Mouse (Mus musculus) intestine, postnatal 0 days (tissue): ENCODE data around the gene Gm42417. TPM values are rescaled to one million over a fixed set of nuclear protein-coding genes. Genes with fewer than 3 reads are reported as not detected.

Source experiments
- ATAC-seq: fragments of 200-750 bp; cut with Nextera tagmentation; 2 replicates; pipeline ENCODE4 v1.8.0; 2017; ENCODE audit warnings: mild to moderate bottlenecking, moderate TSS enrichment, moderate library complexity
- H3K27ac ChIP-seq: fragments of 300-500 bp; sonication (generic); 2 replicates; pipeline ENCODE4 v1.5.1; 2014; ENCODE audit warnings: mild to moderate bottlenecking, low read depth, low read length, moderate library complexity
- H3K27me3 ChIP-seq: fragments of 300-500 bp; sonication (generic); replicated peaks from 2 replicates; pipeline ENCODE4 v1.6.1; 2014; ENCODE audit warnings: low read length, mixed read lengths; ENCODE audit not compliant: control insufficient read depth, insufficient read depth
- H3K36me3 ChIP-seq: fragments of 300-500 bp; sonication (generic); 2 replicates; pipeline ENCODE4 v1.6.1; 2014; ENCODE audit warnings: mild to moderate bottlenecking, moderate library complexity; ENCODE audit not compliant: control insufficient read depth, insufficient read depth
- H3K4me1 ChIP-seq: fragments of 300-500 bp; sonication (generic); replicated peaks from 2 replicates; pipeline ENCODE4 v1.6.1; 2014; ENCODE audit warnings: antibody characterized with exemption, low read length, mixed read lengths; ENCODE audit not compliant: control insufficient read depth, insufficient read depth
- H3K4me2 ChIP-seq: fragments of 300-500 bp; sonication (generic); replicated peaks from 2 replicates; pipeline ENCODE4 v1.6.1; 2014; ENCODE audit warnings: low read depth, mild to moderate bottlenecking, moderate library complexity
- H3K4me3 ChIP-seq: fragments of 300-500 bp; sonication (generic); 2 replicates; pipeline ENCODE4 v1.5.1; 2014; ENCODE audit warnings: low read depth, low read length
- H3K9ac ChIP-seq: fragments of 300-500 bp; sonication (generic); 2 replicates; pipeline ENCODE4 v1.6.1; 2014; ENCODE audit warnings: mild to moderate bottlenecking, low read depth, low read length
- H3K9me3 ChIP-seq: fragments of 300-500 bp; sonication (generic); 2 replicates; pipeline ENCODE4 v1.6.1; 2016; ENCODE audit warnings: mixed run types; ENCODE audit not compliant: control insufficient read depth
- CTCF ChIP-seq: sonication (generic); IDR thresholded peaks from 2 replicates; pipeline ENCODE4 v1.5.1; 2016; ENCODE audit warnings: low read depth, mild to moderate bottlenecking, control low read depth, antibody characterized with exemption, moderate library complexity
- WGBS: fragments of 180-500 bp; shearing (Covaris S2); extraction: QIAGEN DNeasy Blood & Tissue Kit; methylation state at CpG from one replicate; pipeline ENCODE4 v1.1.7; 2014; 5-methylcytosine and 5-hydroxymethylcytosine counted together
- polyA plus RNA-seq: library from polyadenylated mRNA; unstranded; fragments of >200 nt; fragmentation: Nextera tagmentation; extraction: Ambion mirVana; gene quantifications from 2 replicates; pipeline ENCODE4 v1.2.1, GENCODE M21; 2015

The Gm42417 gene
- polyA plus RNA-seq, 1 experiment from 2014 or later = 0.22 TPM

DNA sequence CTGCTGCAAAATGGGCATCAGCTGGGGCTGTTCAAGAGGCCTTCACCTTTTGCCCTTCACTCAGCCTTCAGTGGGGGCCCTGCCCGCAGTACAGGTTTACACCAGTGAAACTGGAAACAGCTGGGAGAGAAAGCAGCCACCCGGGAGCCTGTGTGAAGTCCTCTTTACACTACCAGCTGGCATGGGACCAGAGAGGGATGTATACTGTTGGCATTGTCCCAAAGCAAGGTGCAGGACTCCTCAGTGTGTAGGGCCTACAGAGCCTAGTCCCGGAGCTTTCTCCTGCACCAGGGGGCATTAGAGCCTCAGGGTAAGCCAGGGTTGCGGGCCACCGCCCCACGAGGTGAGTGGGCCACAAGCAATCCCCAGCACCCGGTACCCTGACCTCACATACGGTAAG, 8.7 kb downstream of the Gm42417 start:
- Histone ChIP-seq H3K4me3 (no peak overlapping the region), H3K27ac (no peak overlapping the region), H3K9me3 (no peaks in the 10 kb centered on the region), H3K27me3 (no peaks in the 10 kb centered on the region), H3K4me2 (no peak overlapping the region), H3K36me3 (peaks cover 22% of the 10 kb centered on the region), H3K4me1 (no peaks in the 10 kb centered on the region; the same call in 1 of the 2 replicates), H3K9ac (no peak overlapping the region)
- no peak for TF ChIP-seq CTCF
- WGBS = 71% methylated on average over 8 of the region's 8 CpGs
- ATAC-seq = no peak

DNA sequence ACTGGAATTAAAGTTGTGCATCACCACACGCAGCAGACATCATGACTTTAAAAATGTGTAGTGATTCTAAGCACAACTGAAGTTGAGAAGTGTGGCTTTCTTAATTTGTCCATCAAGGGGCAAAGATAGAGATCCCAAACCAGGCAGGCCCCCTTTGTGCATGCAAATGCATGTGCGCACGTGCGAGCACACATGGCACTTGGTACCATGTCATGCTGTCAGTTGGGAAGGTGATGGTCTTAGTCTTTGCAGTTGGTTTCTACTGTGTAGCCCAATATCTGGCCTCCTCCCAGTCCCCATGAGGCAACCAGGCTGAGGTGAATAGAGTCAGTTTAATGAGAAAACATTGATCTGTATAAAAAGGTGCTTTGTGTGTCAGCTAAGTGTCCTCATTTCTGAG, 9.4 kb downstream of the Gm42417 start:
- Histone ChIP-seq H3K4me2 (no peak overlapping the region), H3K36me3 (peaks cover 28% of the 10 kb centered on the region), H3K27me3 (no peaks in the 10 kb centered on the region), H3K4me3 (no peak overlapping the region), H3K27ac (no peak overlapping the region), H3K9ac (no peak overlapping the region), H3K9me3 (no peaks in the 10 kb centered on the region), H3K4me1 (no peaks in the 10 kb centered on the region; the same call in 1 of the 2 replicates)
- no peak for TF ChIP-seq CTCF
- ATAC-seq = no peak
- 94% methylated on average over 4 of the region's 4 CpGs for WGBS

DNA sequence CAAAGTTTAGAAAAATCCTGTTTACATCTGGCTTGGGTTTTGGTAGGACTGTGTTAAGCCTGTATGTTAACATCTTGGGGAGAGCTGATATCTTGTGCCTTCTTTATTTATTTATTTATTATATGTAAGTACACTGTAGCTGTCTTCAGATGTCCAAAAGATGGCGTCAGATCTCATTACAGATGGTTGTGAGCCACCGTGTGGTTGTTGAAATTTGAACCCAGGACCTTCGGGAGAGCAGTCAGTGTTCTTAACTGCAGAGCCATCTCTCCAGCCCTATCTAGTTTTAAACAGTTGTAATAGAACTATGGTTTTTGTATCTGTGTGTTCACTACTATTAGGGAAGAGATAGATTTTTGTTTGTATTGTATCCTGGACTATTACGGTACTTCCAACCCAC, 10.0 kb downstream of the Gm42417 start:
- Histone ChIP-seq H3K4me2 (no peak overlapping the region), H3K4me3 (no peak overlapping the region), H3K27me3 (no peaks in the 10 kb centered on the region), H3K4me1 (no peaks in the 10 kb centered on the region; the same call in 1 of the 2 replicates), H3K9ac (no peak overlapping the region), H3K9me3 (no peaks in the 10 kb centered on the region), H3K36me3 (peaks cover 34% of the 10 kb centered on the region), H3K27ac (no peak overlapping the region)
- 85% methylated on average over 4 of the region's 4 CpGs for WGBS
- no peak for TF ChIP-seq CTCF
- no peak for ATAC-seq

DNA sequence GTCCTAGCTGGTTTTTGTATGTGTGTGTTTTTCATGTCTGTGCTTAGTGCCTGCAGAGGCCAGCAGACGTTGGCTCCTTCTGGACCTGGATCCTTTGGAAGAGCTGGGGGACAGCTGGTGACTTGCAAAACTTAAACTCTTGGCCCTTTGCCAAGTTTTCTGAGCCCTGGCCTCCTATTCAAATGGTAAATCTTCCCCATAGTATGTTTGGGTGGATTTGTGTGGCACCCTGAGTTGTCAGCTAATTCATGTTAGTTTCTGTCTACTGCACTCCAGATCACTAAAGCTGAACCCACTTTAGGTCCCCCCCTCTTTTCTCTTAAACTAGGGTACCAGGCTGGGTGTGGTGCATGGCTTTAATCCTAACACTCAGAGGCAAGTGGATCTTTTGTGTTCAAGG, 10.9 kb downstream of the Gm42417 start:
- Histone ChIP-seq H3K9me3 (no peaks in the 10 kb centered on the region), H3K9ac (no peak overlapping the region), H3K4me3 (no peak overlapping the region), H3K27me3 (no peaks in the 10 kb centered on the region), H3K4me1 (no peaks in the 10 kb centered on the region), H3K36me3 (peaks cover 43% of the 10 kb centered on the region), H3K4me2 (no peak overlapping the region), H3K27ac (no peak overlapping the region)
- WGBS = 12% methylated on average over 1 of the region's 1 CpGs
- ATAC-seq = no peak
- no peak for TF ChIP-seq CTCF

DNA sequence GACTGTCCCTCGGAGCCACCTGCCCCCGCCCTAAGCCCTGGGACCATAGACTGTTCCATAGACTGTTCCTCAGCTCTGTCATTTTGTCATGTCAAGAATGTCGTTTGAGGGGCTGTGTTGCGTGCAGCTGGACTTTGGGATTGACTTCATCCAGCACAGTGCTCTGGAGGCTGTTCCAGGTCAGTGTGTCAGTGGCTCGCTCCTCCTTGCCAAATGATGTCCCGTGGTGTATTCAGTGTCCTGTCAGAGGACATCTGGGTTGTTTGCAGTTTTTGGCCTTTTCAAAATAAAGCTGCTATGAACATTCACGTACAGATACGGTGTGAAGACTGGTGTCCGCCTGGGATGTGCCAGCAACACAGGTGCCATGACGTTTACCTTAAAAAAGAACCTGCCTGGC, 12.3 kb downstream of the Gm42417 start:
- no peak for ATAC-seq

DNA sequence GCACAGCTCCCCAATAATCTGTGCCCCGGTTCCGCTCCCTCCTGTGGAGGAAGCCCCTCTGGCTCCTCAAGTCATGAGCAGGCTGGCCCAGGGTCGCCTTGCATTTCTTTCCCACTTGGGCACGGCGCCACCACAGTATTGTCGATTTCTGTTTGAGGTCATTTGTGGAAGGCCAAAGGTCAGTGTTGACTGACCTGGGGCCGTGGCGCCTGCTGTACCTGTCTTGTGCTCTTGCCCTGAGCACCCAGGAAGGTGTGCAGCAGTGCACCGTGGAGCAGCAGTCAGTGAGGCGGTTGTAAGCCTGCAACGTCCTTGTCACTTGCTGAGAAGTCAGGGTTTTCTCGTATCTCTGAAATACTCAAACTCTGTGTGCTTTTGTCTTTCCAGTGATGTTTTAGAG, 13.5 kb downstream of the Gm42417 start:
- H3K4me1 ChIP-seq = no peaks in the 10 kb centered on the region
- no peak overlapping the region for H3K4me3 ChIP-seq
- WGBS = 83% methylated on average over 12 of the region's 12 CpGs
- no peak overlapping the region for H3K27ac ChIP-seq
- peaks cover 57% of the 10 kb centered on the region for H3K36me3 ChIP-seq
- no peak for ATAC-seq
- H3K27me3 ChIP-seq = no peaks in the 10 kb centered on the region
- no peak for TF ChIP-seq CTCF
- no peaks in the 10 kb centered on the region for H3K9me3 ChIP-seq
- H3K4me2 ChIP-seq = no peak overlapping the region
- no peak overlapping the region for H3K9ac ChIP-seq

More for the DNA sequence above, 12.3 kb downstream of the Gm42417 start:
- Histone ChIP-seq H3K9ac (no peak overlapping the region), H3K9me3 (no peaks in the 10 kb centered on the region), H3K4me3 (no peak overlapping the region), H3K4me1 (no peaks in the 10 kb centered on the region), H3K27ac (no peak overlapping the region), H3K27me3 (no peaks in the 10 kb centered on the region), H3K36me3 (peaks cover 54% of the 10 kb centered on the region), H3K4me2 (no peak overlapping the region)
- TF ChIP-seq CTCF = no peak
- WGBS = 86% methylated on average over 10 of the region's 10 CpGs

DNA sequence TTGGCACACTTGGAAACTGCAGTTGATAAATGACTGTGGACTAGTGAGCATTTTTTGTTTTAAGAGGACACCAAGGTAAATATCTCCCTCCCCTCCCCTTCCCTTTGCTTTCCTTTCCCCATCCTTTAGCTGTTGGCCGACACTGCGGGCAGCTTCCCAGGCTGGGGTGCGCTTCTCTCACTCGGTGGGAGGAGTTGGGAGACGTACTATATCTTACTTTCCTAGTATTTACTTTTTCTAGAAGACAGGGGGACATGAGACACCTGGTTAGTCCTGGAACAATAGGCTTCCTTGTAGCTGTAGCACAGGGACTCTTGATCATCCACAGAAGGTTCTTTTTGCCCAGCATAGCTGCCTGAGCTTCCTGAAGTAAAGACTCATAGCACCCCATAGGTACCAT, 15.2 kb downstream of the Gm42417 start:
- H3K27me3 ChIP-seq = no peaks in the 10 kb centered on the region
- no peaks in the 10 kb centered on the region for H3K4me1 ChIP-seq
- no peak overlapping the region for H3K27ac ChIP-seq
- TF ChIP-seq CTCF = no peak
- no peak overlapping the region for H3K9ac ChIP-seq
- no peak overlapping the region for H3K4me2 ChIP-seq
- no peak overlapping the region for H3K4me3 ChIP-seq
- 54% methylated on average over 5 of the region's 5 CpGs for WGBS
- no peak for ATAC-seq
- peaks cover 69% of the 10 kb centered on the region for H3K36me3 ChIP-seq
- H3K9me3 ChIP-seq = no peaks in the 10 kb centered on the region
